Mouse (Mus musculus) layer of hippocampus, adult 8-10 months (tissue): ENCODE measurements around the gene Notch3. TPM values are rescaled to one million over a fixed set of nuclear protein-coding genes. Genes with fewer than 3 reads are reported as not detected.

ENCODE experiments used
- DNase-seq, 2 experiments: peaks; one replicate each; pipeline ENCODE4 v3.0.0; 2022; ENCODE audit warnings: low spot score in 2 of 2
- total RNA-seq, 4 experiments: library from RNA; stranded (reverse); gene quantifications; 2 replicates each; pipeline ENCODE4 v1.2.4; 2022

Gene Notch3
- total RNA-seq, 4 experiments from 2014 or later, result 7.0 to 13.4 (median 9.5) TPM

DNA sequence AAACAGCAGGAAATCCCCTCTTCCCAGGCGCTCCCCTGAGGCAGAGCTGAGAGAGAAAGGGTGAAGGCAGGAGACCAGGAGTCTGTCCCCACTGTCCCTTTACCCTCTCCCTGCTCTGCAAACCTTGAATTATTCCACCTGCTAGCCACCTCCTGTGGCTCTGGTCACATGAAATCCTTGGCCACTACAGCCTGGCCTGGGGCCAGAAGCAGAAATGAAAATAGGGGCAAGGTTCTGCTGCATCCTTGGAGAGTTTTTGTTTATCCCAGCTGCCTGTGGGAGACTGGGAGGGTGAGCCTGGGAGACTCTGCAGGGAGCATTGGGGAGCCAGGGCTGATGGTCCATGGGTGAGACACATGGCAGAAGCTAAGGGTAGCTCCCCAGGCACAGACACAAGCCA lies 69.0 kb downstream of the Notch3 start:
- DNase-seq, result no peak

DNA sequence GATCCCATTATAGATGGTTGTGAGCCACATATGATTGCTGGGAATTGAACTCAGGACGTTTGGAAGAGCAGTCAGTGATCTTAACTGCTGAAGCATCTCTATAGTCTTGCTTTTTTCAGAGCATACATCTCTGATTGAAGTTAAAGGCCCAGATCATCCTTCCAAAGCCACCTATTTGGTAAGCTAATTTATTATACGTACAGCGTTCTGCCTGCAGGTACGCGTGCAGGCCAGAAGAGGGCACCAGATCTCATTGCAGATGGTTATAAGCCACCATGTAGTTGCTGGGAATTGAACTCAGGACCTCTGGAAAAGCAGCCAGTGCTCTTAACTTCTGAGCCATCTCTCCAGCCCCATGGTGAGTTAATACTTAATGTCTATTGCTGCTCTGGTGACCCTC lies 73.8 kb downstream of the Notch3 start:
- DNase-seq, result no peak

GRCm38 (mm10) chr17:32092241-32092619 lies 74.4 kb downstream of the Notch3 start:
- DNase-seq, result no peak

- DNase-seq, result peak; percentile 66 to 67
Observed at GRCm38 (mm10) chr17:32091364-32092240, 75.0 kb downstream of the Notch3 start.

DNA sequence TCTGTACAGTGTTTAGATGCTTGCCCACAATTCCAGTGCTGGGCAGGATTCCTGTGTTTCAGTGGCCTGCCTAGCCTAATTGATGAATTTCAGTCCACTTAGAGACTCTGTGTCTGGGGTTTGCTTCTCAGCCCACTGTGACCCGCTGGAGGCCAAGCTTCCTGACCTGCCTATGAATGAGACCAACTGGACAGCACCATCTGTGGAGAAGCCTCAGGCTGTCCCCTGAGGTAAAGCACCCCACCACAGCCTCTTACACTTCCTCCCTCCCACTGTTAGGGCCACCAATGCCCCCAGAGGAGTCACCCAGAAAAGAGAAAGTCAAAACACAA lies 75.7 kb downstream of the Notch3 start:
- no peak for DNase-seq

DNA sequence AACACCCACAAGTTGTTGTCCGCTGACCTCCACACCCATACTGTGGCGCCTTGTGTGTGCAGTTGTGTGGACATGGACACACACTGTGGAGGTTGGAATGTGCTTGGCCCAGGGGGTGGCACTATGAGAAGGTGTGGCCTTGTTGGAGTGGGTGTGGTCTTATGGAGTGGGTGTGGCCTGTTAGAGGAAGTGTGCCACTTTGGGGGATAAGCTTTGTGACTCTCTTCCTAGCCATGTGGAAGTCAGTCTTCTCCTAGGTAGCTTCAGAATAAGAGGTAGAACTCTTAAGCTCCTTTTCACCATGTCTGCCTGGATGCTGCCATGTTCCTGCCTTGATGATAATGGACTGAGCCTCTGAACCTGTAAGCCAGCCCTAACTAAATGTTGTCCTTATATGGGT lies 79.6 kb downstream of the Notch3 start:
- DNase-seq, result no peak

DNA sequence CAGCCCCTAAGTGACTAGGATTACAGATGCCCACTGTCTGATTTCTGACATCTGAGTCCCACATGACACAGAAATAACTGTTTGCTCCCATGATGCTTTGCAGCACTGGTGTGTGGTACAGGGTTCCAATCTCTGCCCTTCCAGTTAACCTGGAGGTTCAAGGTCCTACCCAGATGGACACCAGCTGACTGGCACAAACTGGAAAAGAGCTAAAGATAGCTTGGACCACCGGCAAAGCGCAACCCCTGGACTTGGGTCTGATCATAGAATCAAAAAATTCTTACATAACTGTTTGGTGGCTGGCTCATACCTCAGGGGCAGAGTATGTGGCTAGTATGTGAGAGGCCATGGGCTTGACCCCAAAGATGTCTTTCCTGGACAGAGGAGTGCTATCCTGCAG lies 83.3 kb downstream of the Notch3 start:
- DNase-seq, result no peak

DNA sequence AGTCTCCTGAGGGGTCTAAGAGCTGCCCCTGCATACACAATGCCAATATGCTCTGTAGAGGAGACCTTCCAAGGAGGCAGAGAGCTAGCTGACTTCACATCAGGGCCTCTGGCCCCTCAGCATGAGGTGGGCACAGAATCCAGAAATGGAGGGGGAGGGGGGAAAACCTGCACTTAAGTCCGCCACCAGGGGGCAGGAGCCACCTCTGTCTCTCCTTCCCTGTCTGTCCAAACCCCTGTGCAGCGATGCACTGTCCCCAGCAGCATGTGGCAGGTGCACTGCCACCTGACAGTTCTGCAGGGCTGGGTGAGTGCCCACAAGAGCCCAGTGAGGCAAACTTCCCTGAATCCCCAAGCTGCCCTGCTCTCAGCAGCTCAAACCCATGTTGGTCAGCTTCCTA lies 91.5 kb downstream of the Notch3 start:
- DNase-seq, result peak in 1 of 2 experiments; percentile 34

DNA sequence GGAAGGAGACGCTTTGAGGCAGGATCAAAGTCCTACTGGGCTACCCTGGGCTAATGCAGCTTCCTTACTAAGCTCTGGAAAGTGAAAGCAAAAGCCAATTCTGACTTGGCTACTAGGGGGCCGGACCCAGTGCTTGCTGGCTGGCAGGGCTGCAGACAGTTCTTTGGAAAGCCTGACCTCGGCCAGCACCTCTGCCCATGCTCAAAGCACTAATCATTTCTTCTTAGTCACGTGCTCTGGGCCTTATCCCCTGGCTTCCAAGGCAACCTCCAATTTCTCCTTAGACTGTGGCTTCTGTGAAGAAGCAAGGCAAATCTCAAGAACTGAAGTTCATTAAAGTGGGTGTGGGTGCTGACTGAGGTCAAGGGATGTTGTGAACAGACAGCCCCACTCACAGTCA lies 92.0 kb downstream of the Notch3 start:
- no peak for DNase-seq

GRCm38 (mm10) chr17:32073359-32073758 lies 93.3 kb downstream of the Notch3 start:
- peak; percentile 51 to 82 for DNase-seq

Other genes with a start within 250 kb of the Notch3 start
- 10 to 100 TPM; 18.4 to 23.4 (median 19.3) TPM for gene Rrp1b, start 130.8 kb downstream of the Notch3 start, total RNA-seq
- 1 to 10 TPM in 2 of 4 experiments, under 1 TPM in 2; 0.35 to 1.6 (median 1.2) TPM for gene Hsf2bp, start 130.5 kb downstream of the Notch3 start, total RNA-seq
- gene Ephx3, start 22.7 kb upstream of the Notch3 start, total RNA-seq, result under 1 TPM in 3 of 4 experiments, not detected in 1; 0.17 to 0.48 (median 0.36) TPM
- gene Brd4, start 117.9 kb upstream of the Notch3 start, total RNA-seq, result 100 to 1,000 TPM in 3 of 4 experiments, 10 to 100 TPM in 1; 94.2 to 132 (median 105) TPM
- 100 to 1,000 TPM in 3 of 4 experiments, 10 to 100 TPM in 1; 94.2 to 118 (median 109) TPM for gene Akap8, start 154.4 kb upstream of the Notch3 start, total RNA-seq
- gene Akap8l, start 183.8 kb upstream of the Notch3 start, total RNA-seq, result 100 to 1,000 TPM; 160 to 279 (median 221) TPM
- gene Wiz, start 222.6 kb upstream of the Notch3 start, total RNA-seq, result 10 to 100 TPM; 44.5 to 52.9 (median 47.4) TPM
- 10 to 100 TPM in 2 of 4 experiments, 1 to 10 TPM in 2; 3.8 to 16.9 (median 8.9) TPM for gene Rasal3, start 236.7 kb upstream of the Notch3 start, total RNA-seq